Mouse (Mus musculus) erythroblast, embryonic 14.5 days (primary cell): ENCODE measurements around the gene Senp2.

Experiments used
- GATA1 ChIP-seq: IDR thresholded peaks from 2 replicates; pipeline ENCODE4 v1.6.1; 2012; ENCODE audit warnings: low read length, inconsistent platforms, mixed read lengths
- TAL1 ChIP-seq: IDR thresholded peaks from 3 replicates; pipeline ENCODE4 v1.6.1; 2012; ENCODE audit warnings: low read length, inconsistent platforms, mixed read lengths

- TF ChIP-seq GATA1 (no peak), TAL1 (no peak)
Measured at GRCm38 (mm10) chr16:22075067-22075466, 65.8 kb downstream of the Senp2 start.
